Mouse (Mus musculus): ENCODE measurements around the gene Alg2. TPM values are rescaled to one million over a fixed set of nuclear protein-coding genes. Genes with fewer than 3 reads are reported as not detected.

Gene Alg2
- 10 to 100 TPM in 1 of 2 experiments, 1 to 10 TPM in 1; 5.7 to 23.8 TPM for polyA plus RNA-seq (2012; fragmentation: generic; extraction: Trizol)

GRCm38 (mm10) chr4:47473968-47474729 is at the start of gene Alg2, which contains the start of gene Sec61b:
Gene Alg2 (minus strand): TSS chr4:47474333.
Gene Sec61b (plus strand): TSS chr4:47474658.

Other genes starting within 250 kb of the Alg2 start
- 1 to 10 TPM in 1 of 2 experiments, under 1 TPM in 1; 0.16 to 1.7 TPM for gene Tgfbr1, start 121.1 kb downstream of the Alg2 start, polyA plus RNA-seq (2012; fragmentation: generic; extraction: Trizol)
- gene Sec61b, start 325 bp upstream of the Alg2 start, polyA plus RNA-seq (2012; fragmentation: generic; extraction: Trizol) = 100 to 1,000 TPM; 282 to 426 TPM